Mouse (Mus musculus) forebrain, postnatal 0 days (tissue): ENCODE data around the gene Fam186b. TPM values are rescaled to one million over a fixed set of nuclear protein-coding genes. Genes with fewer than 3 reads are reported as not detected.

Experiments used
- ATAC-seq: fragments of 200-750 bp; cut with Nextera tagmentation; 2 replicates; pipeline ENCODE4 v1.8.0; 2017; ENCODE audit warnings: mild to moderate bottlenecking, moderate library complexity
- DNase-seq: peaks from one replicate; pipeline ENCODE4 v3.0.0-alpha.2; 2015
- H3K27ac ChIP-seq: fragments of 300-500 bp; sonication (generic); 2 replicates; pipeline ENCODE4 v1.5.1; 2014; ENCODE audit warnings: low read depth, mild to moderate bottlenecking, antibody characterized with exemption, low read length, moderate library complexity, mixed read lengths
- H3K27me3 ChIP-seq: fragments of 300-500 bp; sonication (generic); 2 replicates; pipeline ENCODE4 v1.6.1; 2014; ENCODE audit warnings: mild to moderate bottlenecking, low read length, mixed read lengths; ENCODE audit not compliant: insufficient read depth
- H3K36me3 ChIP-seq: fragments of 300-500 bp; sonication (generic); 2 replicates; pipeline ENCODE4 v1.6.1; 2014; ENCODE audit warnings: mild to moderate bottlenecking, moderate library complexity; ENCODE audit not compliant: insufficient read depth
- H3K4me1 ChIP-seq: fragments of 300-500 bp; sonication (generic); 2 replicates; pipeline ENCODE4 v1.6.1; 2014; ENCODE audit warnings: antibody characterized with exemption; ENCODE audit not compliant: insufficient read depth
- H3K4me2 ChIP-seq: fragments of 300-500 bp; sonication (generic); 2 replicates; pipeline ENCODE4 v1.6.1; 2014; ENCODE audit warnings: low read depth, mild to moderate bottlenecking, moderate library complexity
- H3K4me3 ChIP-seq: fragments of 300-500 bp; sonication (generic); 2 replicates; pipeline ENCODE4 v1.5.1; 2014; ENCODE audit warnings: low read depth, low read length, mixed read lengths
- H3K9ac ChIP-seq: fragments of 300-500 bp; sonication (generic); 2 replicates; pipeline ENCODE4 v1.6.1; 2014; ENCODE audit warnings: mild to moderate bottlenecking
- H3K9me3 ChIP-seq: fragments of 300-500 bp; sonication (generic); 2 replicates; pipeline ENCODE4 v1.6.1; 2016; ENCODE audit warnings: low read length
- CTCF ChIP-seq: sonication (generic); IDR thresholded peaks from 2 replicates; pipeline ENCODE4 v1.5.1; 2016; ENCODE audit warnings: antibody characterized with exemption, control low read depth, low read depth
- WGBS: fragments of 180-500 bp; shearing (Covaris S2); extraction: QIAGEN DNeasy Blood & Tissue Kit; methylation state at CpG from one replicate; pipeline ENCODE4 v1.1.7; 2014; 5-methylcytosine and 5-hydroxymethylcytosine counted together
- polyA plus RNA-seq: library from polyadenylated mRNA; unstranded; fragments of >200 nt; fragmentation: Nextera tagmentation; extraction: Ambion mirVana; gene quantifications from 2 replicates; pipeline ENCODE4 v1.2.1, GENCODE M21; 2015
- total RNA-seq: library from RNA; depleted of rRNA; stranded (reverse); fragments of >200 nt; gene quantifications from 2 replicates; pipeline ENCODE4 v1.2.3, GENCODE M21; 2014; rRNA removed

Gene Fam186b
- total RNA-seq, result 0.52 and 1.5 TPM in 2 replicates
- polyA plus RNA-seq, result 0.58 and 0.85 TPM in 2 replicates

- no peak for TF ChIP-seq CTCF
- H3K36me3 ChIP-seq, result no peaks in the 10 kb centered on the region
- H3K27ac ChIP-seq, result peak within 1 kb of the TSS; percentile 92
- no peaks in the 10 kb centered on the region for H3K27me3 ChIP-seq
- H3K4me1 ChIP-seq, result 0 out of 2 replicates have a peak, but pooled peaks cover 10% of the 10 kb centered on the region
- no peak for ATAC-seq
- peak within 1 kb of the TSS; percentile 57 for H3K4me2 ChIP-seq
- H3K9ac ChIP-seq, result peak within 1 kb of the TSS; percentile 72
- no peaks in the 10 kb centered on the region for H3K9me3 ChIP-seq
- peak; percentile 40 for DNase-seq
- H3K4me3 ChIP-seq, result peak within 1 kb of the TSS; percentile 62
- 3% methylated on average over 13 of the region's 17 CpGs for WGBS
Observed at GRCm38 (mm10) chr15:99295484-99295981, at the start of gene Fam186b. Gene Fam186b, minus strand, starts transcription at chr15:99295888.

GRCm38 (mm10) chr15:99344961-99345360 is 49.3 kb upstream of the Fam186b start:
- Histone ChIP-seq H3K4me3 (no peak overlapping the region), H3K4me2 (no peak overlapping the region), H3K36me3 (no peaks in the 10 kb centered on the region), H3K9ac (no peak overlapping the region), H3K9me3 (no peaks in the 10 kb centered on the region), H3K4me1 (peaks cover 10% of the 10 kb centered on the region), H3K27ac (no peak overlapping the region), H3K27me3 (no peaks in the 10 kb centered on the region)
- WGBS, result 87% methylated on average over 4 of the region's 4 CpGs
- ATAC-seq, result no peak
- no peak for TF ChIP-seq CTCF
- no peak for DNase-seq

GRCm38 (mm10) chr15:99344148-99344870 is 48.6 kb upstream of the Fam186b start:
- whole genome bisulfite sequencing, result 67% methylated on average over 8 of the region's 8 CpGs
- ATAC-seq (no peak), DNase-seq (no peak)
- peaks cover 10% of the 10 kb centered on the region for H3K4me1 ChIP-seq
- no peaks in the 10 kb centered on the region for H3K27me3 ChIP-seq
- H3K27ac ChIP-seq, result peak overlapping the region; percentile 66; the same call in 1 of the 2 replicates
- H3K9ac ChIP-seq, result no peak overlapping the region; the same call in 1 of the 2 replicates
- H3K4me3 ChIP-seq, result no peak overlapping the region
- no peaks in the 10 kb centered on the region for H3K9me3 ChIP-seq
- H3K4me2 ChIP-seq, result no peak overlapping the region
- no peak for TF ChIP-seq CTCF
- no peaks in the 10 kb centered on the region for H3K36me3 ChIP-seq

- 29% methylated on average over 5 of the region's 5 CpGs for WGBS
- Histone ChIP-seq H3K4me2 (no peak overlapping the region), H3K4me3 (no peak overlapping the region), H3K9me3 (no peaks in the 10 kb centered on the region), H3K36me3 (no peaks in the 10 kb centered on the region), H3K9ac (no peak overlapping the region), H3K27me3 (no peaks in the 10 kb centered on the region), H3K4me1 (peaks cover 10% of the 10 kb centered on the region), H3K27ac (peak overlapping the region; percentile 66)
- TF ChIP-seq CTCF, result no peak
- ATAC-seq (peak; percentile 93), DNase-seq (peak; percentile 57)
Observed at GRCm38 (mm10) chr15:99343414-99344147, 47.9 kb upstream of the Fam186b start.

- Histone ChIP-seq H3K9me3 (no peaks in the 10 kb centered on the region), H3K4me1 (peaks cover 10% of the 10 kb centered on the region), H3K27me3 (no peaks in the 10 kb centered on the region), H3K27ac (peak overlapping the region; percentile 66; the same call in 1 of the 2 replicates), H3K4me2 (no peak overlapping the region), H3K9ac (no peak overlapping the region), H3K4me3 (no peak overlapping the region), H3K36me3 (no peaks in the 10 kb centered on the region)
- no peak for ATAC-seq
- no peak for DNase-seq
- WGBS, result 57% methylated on average over 9 of the region's 9 CpGs
- no peak for TF ChIP-seq CTCF
Observed at GRCm38 (mm10) chr15:99342194-99342981, 46.7 kb upstream of the Fam186b start.

- H3K4me1 ChIP-seq, result peaks cover 10% of the 10 kb centered on the region
Observed at GRCm38 (mm10) chr15:99341102-99341501, 45.4 kb upstream of the Fam186b start.

More at GRCm38 (mm10) chr15:99341102-99341501, 45.4 kb upstream of the Fam186b start:
- 91% methylated on average over 3 of the region's 3 CpGs for WGBS
- TF ChIP-seq CTCF, result no peak
- no peak overlapping the region for H3K27ac ChIP-seq
- no peak for DNase-seq
- H3K4me2 ChIP-seq, result no peak overlapping the region
- no peak for ATAC-seq
- H3K4me3 ChIP-seq, result no peak overlapping the region
- H3K27me3 ChIP-seq, result no peaks in the 10 kb centered on the region
- no peak overlapping the region for H3K9ac ChIP-seq
- H3K9me3 ChIP-seq, result no peaks in the 10 kb centered on the region
- no peaks in the 10 kb centered on the region for H3K36me3 ChIP-seq
